Mouse (Mus musculus) myocyte (in vitro differentiated cells): Measurements from ENCODE around the gene Odf3l2.

Experiments
- CEBPB ChIP-seq: IDR thresholded peaks from 2 replicates; pipeline ENCODE4 v1.6.1; 2011; ENCODE audit warnings: mild to moderate bottlenecking, moderate library complexity; ENCODE audit not compliant: poor library complexity, insufficient read depth, severe bottlenecking
- E2F4 ChIP-seq: IDR thresholded peaks from one replicate; pipeline ENCODE4 v1.6.1; 2011; ENCODE audit warnings: mild to moderate bottlenecking, control low read depth, moderate library complexity; ENCODE audit not compliant: insufficient read depth
- MAX ChIP-seq: IDR thresholded peaks from one replicate; pipeline ENCODE4 v1.6.1; 2011; ENCODE audit warnings: low read depth, mild to moderate bottlenecking, control low read depth
- POLR2A ChIP-seq: IDR thresholded peaks from one replicate; pipeline ENCODE4 v1.6.1; 2011; ENCODE audit warnings: low read depth, mild to moderate bottlenecking, control low read depth, moderate library complexity; ENCODE audit not compliant: insufficient read length

DNA sequence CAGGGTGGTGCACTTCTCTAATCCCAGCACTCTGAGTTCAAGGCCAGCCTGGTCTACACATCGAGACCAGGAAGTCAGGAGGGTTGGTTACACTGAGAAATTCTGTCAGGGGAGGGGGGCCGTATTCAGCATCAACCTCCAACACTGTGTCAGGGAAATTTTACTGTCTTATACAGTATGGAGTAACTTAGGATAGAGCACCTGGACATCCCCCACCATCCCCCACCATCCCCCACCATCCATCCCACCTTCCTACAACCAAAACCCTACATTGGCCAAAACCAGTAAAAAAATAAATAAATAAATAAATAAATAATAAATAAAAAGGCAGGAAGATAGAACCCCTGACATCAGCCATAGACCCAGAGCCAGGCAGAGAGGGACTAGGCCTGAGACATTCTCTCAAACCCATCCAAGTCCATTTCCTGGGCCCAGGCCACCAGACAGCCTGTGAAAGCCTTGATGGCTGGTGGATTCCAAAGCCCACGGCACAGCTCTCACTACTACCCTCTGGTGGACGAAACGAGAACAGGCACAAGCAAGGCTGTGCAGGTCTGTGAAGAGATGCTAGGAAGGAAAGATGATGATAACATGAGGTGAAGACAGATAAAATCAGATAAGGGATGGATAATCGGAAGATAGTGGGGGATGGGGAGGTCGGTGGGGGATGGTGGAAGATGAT, 3.7 kb upstream of the Odf3l2 start:
- TF ChIP-seq POLR2A, result no peak
- TF ChIP-seq E2F4, result no peak
- no peak for TF ChIP-seq MAX
- TF ChIP-seq CEBPB, result no peak
